Mouse (Mus musculus): Measurements from ENCODE around the gene Fzd7. TPM values are rescaled to one million over a fixed set of nuclear protein-coding genes. Genes with fewer than 3 reads are reported as not detected.

Gene Fzd7
- polyA plus RNA-seq, 1 experiment from 2014 or later: 15.4 TPM

GRCm38 (mm10) chr1:59503659-59504301 lies 21.6 kb downstream of the Fzd7 start:
- Histone ChIP-seq H3K9me3 (no peaks in the 10 kb centered on the region), H3K27me3 (no peaks in the 10 kb centered on the region), H3K4me2 (no peak overlapping the region), H3K36me3 (no peaks in the 10 kb centered on the region), H3K4me1 (peaks cover 11% of the 10 kb centered on the region), H3K4me3 (no peak overlapping the region), H3K27ac (no peak overlapping the region), H3K9ac (no peak overlapping the region)
- ATAC-seq (ENCODE audit: borderline replicate concordance, extremely low read depth, low FRiP score, low TSS enrichment): no peak
- WGBS: 41% methylated on average over 7 of the region's 7 CpGs

- Histone ChIP-seq H3K4me3 (no peak overlapping the region), H3K9me3 (no peaks in the 10 kb centered on the region), H3K4me2 (no peak overlapping the region), H3K36me3 (no peaks in the 10 kb centered on the region), H3K4me1 (peaks cover 15% of the 10 kb centered on the region), H3K27ac (no peak overlapping the region), H3K27me3 (no peaks in the 10 kb centered on the region), H3K9ac (no peak overlapping the region)
- no peak for ATAC-seq (ENCODE audit: borderline replicate concordance, extremely low read depth, low FRiP score, low TSS enrichment)
- WGBS: 68% methylated on average over 2 of the region's 2 CpGs
Observed at GRCm38 (mm10) chr1:59504302-59504700, 22.1 kb downstream of the Fzd7 start.

DNA sequence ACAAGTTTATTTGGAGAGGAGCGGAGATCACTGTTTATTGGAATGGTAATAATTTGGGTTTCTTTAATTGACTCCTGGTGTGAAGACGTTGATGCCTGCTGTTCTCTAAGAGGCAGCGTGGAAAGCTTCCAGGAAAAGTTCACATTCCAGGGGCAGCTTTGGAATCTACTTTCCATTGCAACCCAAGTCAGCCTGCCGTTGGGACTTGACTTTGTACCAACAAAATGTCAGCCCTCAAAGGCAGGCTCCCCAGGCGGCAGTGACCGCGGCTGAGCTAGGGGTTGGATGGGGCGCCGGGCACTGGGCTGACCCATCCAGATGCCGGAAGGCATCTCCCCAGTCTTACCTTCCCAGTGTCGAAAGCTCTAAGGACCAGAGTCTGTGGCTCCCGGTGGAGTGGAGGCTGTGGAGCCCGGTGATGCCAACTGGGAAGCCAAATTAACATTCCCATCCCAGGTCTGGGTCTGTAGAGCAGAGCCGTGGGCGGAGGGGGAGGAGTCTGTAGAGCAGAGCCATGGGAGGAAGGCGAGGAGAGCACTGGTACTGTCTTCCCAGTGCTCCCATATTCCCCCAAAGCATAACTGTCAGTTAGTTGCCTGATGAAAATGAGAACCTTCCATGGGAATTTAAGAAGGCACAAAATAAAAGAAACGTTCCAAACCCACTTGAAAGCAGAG lies 26.4 kb downstream of the Fzd7 start:
- 26% methylated on average over 17 of the region's 17 CpGs for WGBS
- H3K4me1 ChIP-seq: peaks cover 20% of the 10 kb centered on the region
- ATAC-seq (ENCODE audit: borderline replicate concordance, extremely low read depth, low FRiP score, low TSS enrichment): peak; percentile 76
- no peaks in the 10 kb centered on the region for H3K27me3 ChIP-seq
- no peaks in the 10 kb centered on the region for H3K9me3 ChIP-seq
- no peak overlapping the region for H3K9ac ChIP-seq
- H3K36me3 ChIP-seq: no peaks in the 10 kb centered on the region
- H3K27ac ChIP-seq: peak overlapping the region; percentile 74
- peak overlapping the region; percentile 37 for H3K4me2 ChIP-seq
- H3K4me3 ChIP-seq: no peak overlapping the region

DNA sequence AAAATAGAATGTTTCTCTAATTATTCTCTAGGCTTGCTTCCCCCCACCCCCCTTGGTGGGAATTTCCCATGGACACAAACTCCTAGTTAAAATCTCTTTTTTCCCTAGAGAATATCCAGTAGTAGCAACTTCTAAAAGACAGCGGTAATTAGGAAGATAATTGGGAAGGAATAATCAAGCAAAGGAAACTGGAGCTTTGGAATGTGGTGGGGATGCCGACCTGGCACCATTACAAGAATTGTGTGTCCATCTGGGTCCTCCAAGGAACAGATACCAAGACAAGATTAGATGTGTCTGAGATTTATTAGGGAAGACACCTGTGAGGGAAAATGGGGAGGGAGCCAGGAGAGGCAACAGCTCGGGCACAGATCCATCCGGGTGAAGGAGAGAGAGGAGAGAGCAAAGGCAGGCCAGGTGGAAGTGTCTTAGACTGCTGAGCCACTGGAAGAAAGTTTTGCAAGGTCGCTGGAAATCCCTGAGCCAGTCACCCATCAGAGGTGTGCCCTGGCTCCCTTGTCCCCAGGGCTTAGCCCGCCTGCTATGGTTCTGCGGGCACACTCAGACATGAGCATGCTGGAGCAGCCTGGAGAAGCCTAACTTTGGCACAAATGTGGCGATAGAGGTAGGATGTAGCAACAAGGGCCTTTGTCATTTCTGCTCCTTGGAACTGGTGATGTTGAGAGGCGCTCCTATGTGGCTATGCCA lies 29.5 kb downstream of the Fzd7 start:
- 60% methylated on average over 9 of the region's 9 CpGs for WGBS
- Histone ChIP-seq H3K9me3 (no peaks in the 10 kb centered on the region), H3K4me3 (no peak overlapping the region), H3K9ac (no peak overlapping the region), H3K4me2 (no peak overlapping the region), H3K4me1 (peaks cover 37% of the 10 kb centered on the region), H3K27ac (no peak overlapping the region), H3K27me3 (no peaks in the 10 kb centered on the region), H3K36me3 (no peaks in the 10 kb centered on the region)
- no peak for ATAC-seq (ENCODE audit: borderline replicate concordance, extremely low read depth, low FRiP score, low TSS enrichment)

DNA sequence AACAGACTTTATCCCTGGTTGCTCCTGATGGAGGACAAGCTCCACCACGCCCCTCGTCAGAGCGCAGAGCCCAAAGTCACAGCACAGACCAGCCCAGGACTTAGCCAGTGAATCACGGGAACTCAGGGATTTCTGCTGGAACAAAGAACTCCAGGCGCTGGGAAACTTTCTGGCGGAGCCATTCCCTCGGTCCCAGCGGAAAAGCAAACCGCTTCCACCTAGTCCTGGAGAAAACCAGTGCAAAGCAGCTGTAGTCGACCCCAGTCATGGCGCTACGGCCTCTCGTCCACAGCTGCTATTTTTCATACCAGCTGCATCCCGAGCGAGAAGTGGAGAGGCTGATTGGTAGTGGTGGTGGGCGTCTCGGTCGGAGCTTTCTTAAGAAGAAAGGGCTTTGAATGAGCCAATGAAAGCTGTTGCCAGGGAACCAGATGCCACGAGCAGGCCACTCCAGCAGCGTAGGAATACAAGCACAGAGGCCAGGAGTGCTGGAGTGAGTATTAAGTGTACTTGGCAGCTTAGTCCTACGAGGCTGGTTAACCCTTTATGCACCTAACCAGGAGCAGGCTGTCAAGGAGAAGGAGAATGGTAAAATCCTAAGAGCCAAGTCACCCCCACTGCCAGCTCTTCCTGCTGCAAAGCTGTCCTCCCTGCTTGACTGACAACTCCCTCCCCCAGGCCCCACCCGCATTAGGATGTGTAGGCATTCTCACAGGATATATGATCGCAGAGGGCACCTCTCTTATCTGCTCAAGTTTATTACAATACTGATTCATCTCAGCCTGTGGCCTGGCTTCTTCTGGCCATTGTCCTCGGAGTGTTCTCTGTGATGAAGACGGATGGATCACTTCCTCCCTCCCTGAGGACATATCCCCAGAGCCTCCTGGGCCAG lies 34.0 kb downstream of the Fzd7 start, which contains the start of gene Gm973:
Gene Gm973, plus strand, starts transcription at position 239 of the 892 bp plus-strand sequence.
- Histone ChIP-seq H3K9ac (peak within 1 kb of the TSS; percentile 47), H3K27ac (peak within 1 kb of the TSS; percentile 95), H3K36me3 (no peaks in the 10 kb centered on the region), H3K9me3 (no peaks in the 10 kb centered on the region), H3K4me3 (peak within 1 kb of the TSS; percentile 37), H3K4me1 (peaks cover 52% of the 10 kb centered on the region), H3K4me2 (peak within 1 kb of the TSS; percentile 61), H3K27me3 (no peaks in the 10 kb centered on the region)
- 2% methylated on average over 25 of the region's 25 CpGs for WGBS
- ATAC-seq (ENCODE audit: borderline replicate concordance, extremely low read depth, low FRiP score, low TSS enrichment): peak; percentile 90

GRCm38 (mm10) chr1:59520226-59520837 lies 38.1 kb downstream of the Fzd7 start:
- Histone ChIP-seq H3K4me1 (peaks cover 46% of the 10 kb centered on the region), H3K4me2 (no peak overlapping the region), H3K27ac (no peak overlapping the region), H3K9ac (no peak overlapping the region), H3K9me3 (no peaks in the 10 kb centered on the region), H3K36me3 (no peaks in the 10 kb centered on the region), H3K27me3 (no peaks in the 10 kb centered on the region), H3K4me3 (no peak overlapping the region)
- 23% methylated on average over 11 of the region's 11 CpGs for WGBS
- no peak for ATAC-seq (ENCODE audit: borderline replicate concordance, extremely low read depth, low FRiP score, low TSS enrichment)

- H3K27ac ChIP-seq: no peak overlapping the region
- no peak overlapping the region for H3K4me3 ChIP-seq
- H3K9ac ChIP-seq: no peak overlapping the region
- no peaks in the 10 kb centered on the region for H3K27me3 ChIP-seq
- peaks cover 27% of the 10 kb centered on the region for H3K4me1 ChIP-seq
- no peak for ATAC-seq (ENCODE audit: borderline replicate concordance, extremely low read depth, low FRiP score, low TSS enrichment)
- no peak overlapping the region for H3K4me2 ChIP-seq
- no peaks in the 10 kb centered on the region for H3K9me3 ChIP-seq
- H3K36me3 ChIP-seq: no peaks in the 10 kb centered on the region
- WGBS: 55% methylated on average over 1 of the region's 1 CpGs
Observed at GRCm38 (mm10) chr1:59522456-59522855, 40.2 kb downstream of the Fzd7 start.

DNA sequence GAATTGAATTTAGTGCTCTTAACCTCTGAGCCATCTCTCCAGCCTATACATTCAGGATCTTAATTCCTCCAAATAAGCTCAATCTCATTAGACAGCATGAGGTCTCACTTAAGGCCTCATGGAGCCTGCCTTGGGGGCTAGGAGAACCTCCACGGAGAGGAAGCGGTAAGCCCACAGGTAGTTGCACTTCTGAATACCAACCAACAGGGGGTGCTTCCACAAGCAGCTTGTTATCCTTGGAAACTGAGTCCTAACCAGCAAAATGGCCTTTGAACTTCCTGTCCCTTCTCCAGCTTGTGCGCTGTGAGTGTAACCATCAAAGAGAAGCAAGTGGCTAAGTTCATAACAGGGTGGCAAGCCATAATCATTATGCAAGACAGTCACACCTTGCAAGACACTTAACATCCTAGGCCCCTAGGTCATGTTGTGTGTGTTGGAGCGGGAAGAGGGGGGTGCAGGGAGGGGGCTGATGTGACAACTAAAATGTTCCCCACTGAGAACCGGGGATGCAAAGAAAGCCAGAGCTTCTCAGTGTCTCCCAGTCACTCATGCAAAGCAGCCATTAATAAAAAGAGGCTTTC lies 41.2 kb downstream of the Fzd7 start:
- H3K27ac ChIP-seq: no peak overlapping the region

DNA sequence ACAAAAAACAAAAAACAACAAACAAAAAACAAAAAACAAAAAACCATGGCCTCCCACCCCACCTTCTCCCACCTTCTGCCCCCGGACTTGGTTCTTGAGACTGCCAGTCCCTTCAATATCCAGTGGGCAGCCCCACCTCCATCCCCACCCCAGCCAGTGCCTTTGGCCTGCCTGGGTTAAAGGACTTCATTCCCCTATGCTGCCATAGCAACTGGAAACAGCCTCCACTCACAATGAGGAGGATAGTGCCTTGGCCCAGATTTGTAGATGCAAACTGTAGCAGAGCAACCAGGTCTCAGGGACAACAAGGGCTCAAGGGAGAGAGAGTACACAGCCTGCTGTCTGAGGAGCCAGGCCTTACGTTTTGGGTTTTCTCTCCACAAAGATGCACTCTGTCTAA lies 41.8 kb downstream of the Fzd7 start:
- H3K9ac ChIP-seq: no peak overlapping the region
- H3K4me2 ChIP-seq: no peak overlapping the region
- H3K27ac ChIP-seq: 0 out of 2 replicates have a peak overlapping the region, but pooled peaks have one; percentile 19
- H3K4me1 ChIP-seq: peaks cover 23% of the 10 kb centered on the region
- H3K4me3 ChIP-seq: no peak overlapping the region
- no peak for ATAC-seq (ENCODE audit: borderline replicate concordance, extremely low read depth, low FRiP score, low TSS enrichment)
- no peaks in the 10 kb centered on the region for H3K9me3 ChIP-seq
- H3K36me3 ChIP-seq: no peaks in the 10 kb centered on the region
- 63% methylated on average over 2 of the region's 2 CpGs for WGBS
- H3K27me3 ChIP-seq: no peaks in the 10 kb centered on the region

More for the DNA sequence above, 41.2 kb downstream of the Fzd7 start:
- Histone ChIP-seq H3K4me2 (no peak overlapping the region), H3K9ac (no peak overlapping the region), H3K27me3 (no peaks in the 10 kb centered on the region), H3K9me3 (no peaks in the 10 kb centered on the region), H3K4me3 (no peak overlapping the region), H3K4me1 (peaks cover 25% of the 10 kb centered on the region), H3K36me3 (no peaks in the 10 kb centered on the region)
- ATAC-seq (ENCODE audit: borderline replicate concordance, extremely low read depth, low FRiP score, low TSS enrichment): no peak
- WGBS: 77% methylated on average over 5 of the region's 5 CpGs

DNA sequence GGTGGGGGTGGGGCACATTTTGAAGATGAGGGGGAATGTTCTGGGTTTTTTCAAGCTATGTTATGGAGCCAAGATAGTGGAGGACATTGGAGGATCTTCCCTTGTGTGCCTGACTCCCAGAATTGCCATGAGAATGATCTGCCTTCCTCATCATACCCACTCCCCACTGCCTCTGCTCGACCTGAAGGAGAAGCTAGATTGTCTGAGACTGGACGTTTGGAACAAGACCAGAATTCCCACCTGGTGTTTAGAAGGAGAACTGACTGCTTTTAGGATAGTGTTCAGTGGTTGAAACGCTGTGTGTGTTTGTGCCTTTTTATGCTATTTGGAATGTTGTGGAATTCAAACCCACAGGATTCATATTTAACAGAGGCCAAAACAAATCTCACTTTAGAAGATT lies 42.5 kb downstream of the Fzd7 start:
- ATAC-seq (ENCODE audit: borderline replicate concordance, extremely low read depth, low FRiP score, low TSS enrichment): no peak

GRCm38 (mm10) chr1:59527219-59527618 lies 45.0 kb downstream of the Fzd7 start:
- WGBS: 57% methylated on average over 6 of the region's 6 CpGs

More for the DNA sequence above, 42.5 kb downstream of the Fzd7 start:
- Histone ChIP-seq H3K27ac (no peak overlapping the region), H3K4me2 (no peak overlapping the region), H3K4me3 (no peak overlapping the region), H3K27me3 (no peaks in the 10 kb centered on the region), H3K9me3 (no peaks in the 10 kb centered on the region), H3K36me3 (no peaks in the 10 kb centered on the region), H3K9ac (no peak overlapping the region), H3K4me1 (peaks cover 16% of the 10 kb centered on the region)
- WGBS: 46% methylated on average over 3 of the region's 3 CpGs

More at GRCm38 (mm10) chr1:59527219-59527618, 45.0 kb downstream of the Fzd7 start:
- Histone ChIP-seq H3K27ac (no peak overlapping the region), H3K4me1 (peaks cover 9% of the 10 kb centered on the region; the same call in 1 of the 2 replicates), H3K4me3 (no peak overlapping the region), H3K9me3 (no peaks in the 10 kb centered on the region), H3K36me3 (no peaks in the 10 kb centered on the region), H3K4me2 (no peak overlapping the region), H3K9ac (no peak overlapping the region), H3K27me3 (no peaks in the 10 kb centered on the region)
- ATAC-seq (ENCODE audit: borderline replicate concordance, extremely low read depth, low FRiP score, low TSS enrichment): no peak

All from lung, embryonic 15.5 days (tissue).